Comparison of ENCODE assay signal across 30 mouse cellular contexts in the genomic region with DNA sequence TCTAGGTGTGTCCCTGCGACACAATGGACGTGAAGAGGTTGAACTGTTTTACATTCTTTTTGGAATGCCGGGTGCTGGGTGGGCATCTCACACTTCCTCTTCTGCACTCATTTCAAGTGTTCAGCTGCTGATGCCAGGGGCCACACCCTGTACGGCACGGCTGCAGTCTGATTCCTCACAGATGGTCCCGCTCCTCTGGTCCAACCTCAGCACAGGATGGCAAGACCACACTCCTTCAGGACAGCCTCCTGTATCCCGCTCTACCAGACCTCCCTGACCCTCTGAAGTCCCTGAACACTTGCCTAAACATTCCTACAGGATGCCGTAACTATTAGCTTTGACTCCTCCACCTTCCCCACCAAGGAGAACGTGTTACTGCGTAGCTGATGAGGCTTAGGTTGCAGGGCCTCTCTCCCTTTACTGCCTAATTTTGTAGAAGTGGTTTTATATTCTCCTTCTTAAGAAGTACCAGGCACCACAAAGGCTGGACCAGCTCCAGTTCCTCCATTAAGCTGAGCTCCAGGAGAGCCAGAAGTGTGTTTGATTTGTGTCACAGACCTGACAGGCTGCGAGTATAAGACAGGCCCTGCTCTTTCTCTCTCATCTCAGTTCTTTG. TPM values are rescaled to one million over a fixed set of nuclear protein-coding genes. Genes with fewer than 3 reads are reported as not detected.
DNase-seq lines count a peak whose midpoint lies in the region; ATAC-seq and TF ChIP-seq lines count a peak whose summit lies in the region.
"Had no signal": no experiment of that assay in that cellular context is flagged by ENCODE, and none has a peak within 500 bp of the region (broad histone marks: within the 10 kb centered on the region; RNA-seq: fewer than 3 reads in every experiment).

No protein-coding gene starts in this region.

- no peak overlapping the region for H3K4me2 ChIP-seq in heart, embryonic 12.5 days
- H3K4me2 ChIP-seq in lung, embryonic 14.5 days = no peak overlapping the region
- H3K4me2 ChIP-seq in embryonic facial prominence, embryonic 14.5 days (ENCODE audit: low read depth, low read length) = no peak overlapping the region
- H3K4me2 ChIP-seq in stomach, embryonic 14.5 days (replicated peaks; ENCODE audit: low read depth, low read length) = no peak overlapping the region
- no peak overlapping the region for H3K4me2 ChIP-seq in midbrain, postnatal 0 days (ENCODE audit: low read depth, low read length, poor library complexity, severe bottlenecking)
- H3K4me2 ChIP-seq: hindbrain, embryonic 13.5 days; liver, embryonic 15.5 days; neural tube, embryonic 15.5 days had no signal

- H3K27me3 ChIP-seq in heart, embryonic 12.5 days (replicated peaks) = peaks cover 22% of the 10 kb centered on the region
- H3K27me3 ChIP-seq in lung, embryonic 14.5 days (ENCODE audit: insufficient read depth, low read length) = no peaks in the 10 kb centered on the region; the same call in 1 of the 2 replicates
- H3K27me3 ChIP-seq in embryonic facial prominence, embryonic 14.5 days (replicated peaks; ENCODE audit: control insufficient read depth, insufficient read depth, low read length) = no peaks in the 10 kb centered on the region
- H3K27me3 ChIP-seq in stomach, embryonic 14.5 days (ENCODE audit: control insufficient read depth, insufficient read depth, low read length) = no peaks in the 10 kb centered on the region
- no peaks in the 10 kb centered on the region for H3K27me3 ChIP-seq in midbrain, postnatal 0 days (ENCODE audit: insufficient read depth, low read length)
- H3K27me3 ChIP-seq: neural tube, embryonic 15.5 days had no signal

- peak overlapping the region; percentile 38 for H3K27ac ChIP-seq in heart, embryonic 12.5 days (ENCODE audit: poor library complexity, severe bottlenecking)
- peak overlapping the region; percentile 65 for H3K27ac ChIP-seq in lung, embryonic 14.5 days (ENCODE audit: low read depth)
- H3K27ac ChIP-seq in embryonic facial prominence, embryonic 14.5 days (replicated peaks; ENCODE audit: low read depth, low read length) = no peak overlapping the region; the same call in 1 of the 2 replicates
- H3K27ac ChIP-seq in stomach, embryonic 14.5 days (ENCODE audit: low read length) = peak overlapping the region; percentile 77; the same call in 1 of the 2 replicates
- no peak overlapping the region for H3K27ac ChIP-seq in midbrain, postnatal 0 days (ENCODE audit: low read depth, low read length)
- H3K27ac ChIP-seq in left cerebral cortex, adult 2 months = no peak overlapping the region
- H3K27ac ChIP-seq: hindbrain, embryonic 13.5 days; layer of hippocampus, adult 2 months; liver, embryonic 15.5 days; macrophage; midbrain, embryonic 10.5 days; neural tube, embryonic 15.5 days had no signal

- intact Hi-C loops in left cerebral cortex, adult 2 months (cut with DNase I) = loop anchor here (10.0 kb wide), 1 partner anchor 286 kb away; no protein-coding TSS in a partner anchor

- H3K9me3 ChIP-seq in heart, embryonic 12.5 days (replicated peaks) = no peaks in the 10 kb centered on the region
- H3K9me3 ChIP-seq in lung, embryonic 14.5 days (ENCODE audit: low read depth, low read length) = no peaks in the 10 kb centered on the region
- H3K9me3 ChIP-seq in embryonic facial prominence, embryonic 14.5 days (ENCODE audit: control insufficient read depth, low read length) = no peaks in the 10 kb centered on the region
- H3K9me3 ChIP-seq in stomach, embryonic 14.5 days (ENCODE audit: control insufficient read depth, low read depth, low read length) = no peaks in the 10 kb centered on the region
- no peaks in the 10 kb centered on the region for H3K9me3 ChIP-seq in midbrain, postnatal 0 days (ENCODE audit: low read length)
- H3K9me3 ChIP-seq: G1E; hindbrain, embryonic 13.5 days; liver, embryonic 15.5 days; midbrain, embryonic 10.5 days; neural tube, embryonic 15.5 days had no signal

- no peaks in the 10 kb centered on the region for H3K36me3 ChIP-seq in heart, embryonic 12.5 days
- no peaks in the 10 kb centered on the region for H3K36me3 ChIP-seq in lung, embryonic 14.5 days (ENCODE audit: insufficient read depth)
- H3K36me3 ChIP-seq in embryonic facial prominence, embryonic 14.5 days (ENCODE audit: control insufficient read depth, insufficient read depth, low read length) = no peaks in the 10 kb centered on the region
- no peaks in the 10 kb centered on the region for H3K36me3 ChIP-seq in stomach, embryonic 14.5 days (ENCODE audit: control insufficient read depth, insufficient read depth, low read length)
- no peaks in the 10 kb centered on the region for H3K36me3 ChIP-seq in midbrain, postnatal 0 days (ENCODE audit: insufficient read depth, low read length)
- H3K36me3 ChIP-seq: G1E; hindbrain, embryonic 13.5 days; liver, embryonic 15.5 days; midbrain, embryonic 10.5 days; neural tube, embryonic 15.5 days had no signal

- no peak overlapping the region for H3K9ac ChIP-seq in heart, embryonic 12.5 days
- no peak overlapping the region for H3K9ac ChIP-seq in lung, embryonic 14.5 days
- H3K9ac ChIP-seq in embryonic facial prominence, embryonic 14.5 days (ENCODE audit: low read depth, low read length) = 0 out of 2 replicates have a peak overlapping the region, but pooled peaks have one; percentile 6
- no peak overlapping the region for H3K9ac ChIP-seq in stomach, embryonic 14.5 days (replicated peaks; ENCODE audit: low read depth, low read length)
- H3K9ac ChIP-seq in midbrain, postnatal 0 days (replicated peaks; ENCODE audit: low read length, poor library complexity, severe bottlenecking) = no peak overlapping the region
- H3K9ac ChIP-seq: hindbrain, embryonic 13.5 days; liver, embryonic 15.5 days; neural tube, embryonic 15.5 days had no signal

- no peak for ATAC-seq in heart, embryonic 12.5 days (ENCODE audit: insufficient number of reproducible peaks, low FRiP score)
- peak; percentile 55; the same call in 1 of the 2 replicates for ATAC-seq in lung, embryonic 14.5 days (ENCODE audit: insufficient read depth)
- ATAC-seq in embryonic facial prominence, embryonic 14.5 days (ENCODE audit: low read depth) = 0 out of 2 replicates have a peak, but pooled peaks have one; percentile 18
- no peak for ATAC-seq in stomach, embryonic 14.5 days (ENCODE audit: insufficient number of reproducible peaks, insufficient read depth, low FRiP score, low read depth)
- no peak for ATAC-seq in midbrain, postnatal 0 days (ENCODE audit: low FRiP score)
- ATAC-seq: activated CD4-positive, CD25-positive, alpha-beta regulatory T cell, adult 4 months; forebrain, embryonic 16.5 days; midbrain, embryonic 16.5 days had no signal

- TF ChIP-seq CTCF in lung, embryonic 14.5 days (IDR thresholded peaks at IDR 0.05; ENCODE audit: low read depth) = no peak
- TF ChIP-seq CTCF in midbrain, postnatal 0 days (IDR thresholded peaks at IDR 0.05) = no peak
- no peak for TF ChIP-seq CTCF in left cerebral cortex, adult 2 months (IDR thresholded peaks at IDR 0.05)

- no peak for DNase-seq in heart, adult 11 months
- peak; percentile 63 for DNase-seq in lung, embryonic 14.5 days
- no peak for DNase-seq in lung, postnatal 25 days (ENCODE audit: low spot score)
- DNase-seq in embryonic facial prominence, embryonic 14.5 days (ENCODE audit: low spot score) = peak; percentile 50
- no peak for DNase-seq in midbrain, postnatal 0 days (ENCODE audit: low spot score)
- no peak for DNase-seq in left cerebral cortex, adult 2 months (ENCODE audit: extremely low spot score in 1 of 2, low spot score in 2 of 2)
- DNase-seq: adrenal gland, adult 8-10 months; B cell, adult 2 months; cerebellum, adult 18-20 months; cerebellum, postnatal 36 days; embryo, embryonic 11 days; gastrocnemius, postnatal 14 days; heart, adult 18-20 months; heart, postnatal 14 days; kidney, adult 9 months; kidney, postnatal 25 days; liver; thymus, postnatal 14 days had no signal

- no peak overlapping the region for H3K4me3 ChIP-seq in heart, embryonic 12.5 days
- no peak overlapping the region for H3K4me3 ChIP-seq in lung, embryonic 14.5 days (ENCODE audit: low read depth, low read length)
- no peak overlapping the region for H3K4me3 ChIP-seq in embryonic facial prominence, embryonic 14.5 days (ENCODE audit: low read depth, low read length)
- H3K4me3 ChIP-seq in stomach, embryonic 14.5 days (ENCODE audit: low read depth, low read length) = no peak overlapping the region
- no peak overlapping the region for H3K4me3 ChIP-seq in midbrain, postnatal 0 days (ENCODE audit: low read depth, low read length)
- H3K4me3 ChIP-seq in left cerebral cortex, adult 2 months = no peak overlapping the region
- H3K4me3 ChIP-seq: hindbrain, embryonic 13.5 days; layer of hippocampus, adult 2 months; liver, embryonic 15.5 days; midbrain, embryonic 10.5 days; neural tube, embryonic 15.5 days had no signal

- H3K4me1 ChIP-seq in heart, embryonic 12.5 days (replicated peaks) = peaks cover 45% of the 10 kb centered on the region
- peaks cover 10% of the 10 kb centered on the region; the same call in 1 of the 2 replicates for H3K4me1 ChIP-seq in lung, embryonic 14.5 days (ENCODE audit: insufficient read depth)
- H3K4me1 ChIP-seq in embryonic facial prominence, embryonic 14.5 days (ENCODE audit: control insufficient read depth, insufficient read depth, low read length) = 0 out of 2 replicates have a peak, but pooled peaks cover 6% of the 10 kb centered on the region
- peaks cover 9% of the 10 kb centered on the region; the same call in 1 of the 2 replicates for H3K4me1 ChIP-seq in stomach, embryonic 14.5 days (ENCODE audit: control insufficient read depth, insufficient read depth, low read length)
- H3K4me1 ChIP-seq in midbrain, postnatal 0 days (ENCODE audit: insufficient read depth, low read length) = no peaks in the 10 kb centered on the region

- 58% methylated on average over 11 of the region's 11 CpGs for WGBS in heart, embryonic 12.5 days
- 38% methylated on average over 11 of the region's 11 CpGs for WGBS in lung, embryonic 14.5 days
- 66% methylated on average over 11 of the region's 11 CpGs for WGBS in embryonic facial prominence, embryonic 14.5 days
- WGBS in stomach, embryonic 14.5 days = 54% methylated on average over 11 of the region's 11 CpGs
- 83% methylated on average over 11 of the region's 11 CpGs for whole genome bisulfite sequencing in midbrain, postnatal 0 days

RNA-seq across cellular contexts. Expression of gene Slc24a1, which starts 10.6 kb away (rescaled TPM):
- polyA plus RNA-seq in heart, embryonic 12.5 days (2016; fragmentation: Nextera tagmentation; extraction: Ambion mirVana) = 0.05 TPM in 2 replicates
- polyA plus RNA-seq in lung, embryonic 14.5 days (2014; fragmentation: Nextera tagmentation; extraction: Ambion mirVana) = 0.04 and 0.09 TPM in 2 replicates
- 0.09 TPM in 1 of 2 replicates, not detected in the other for polyA plus RNA-seq in embryonic facial prominence, embryonic 14.5 days (2014; fragmentation: Nextera tagmentation; extraction: Ambion mirVana)
- not detected in 2 replicates for polyA plus RNA-seq in stomach, embryonic 14.5 days (2014; fragmentation: Nextera tagmentation; extraction: Ambion mirVana)
- not detected in 2 replicates for total RNA-seq in midbrain, postnatal 0 days (2014; rRNA removed)
- polyA plus RNA-seq in midbrain, postnatal 0 days (2015; fragmentation: Nextera tagmentation; extraction: Ambion mirVana) = 0.16 and 0.19 TPM in 2 replicates
- under 1 TPM in 1 of 2 experiments, not detected in 1; 0.07 TPM for total RNA-seq in left cerebral cortex, adult 2 months (2021)
- total RNA-seq: adrenal gland, adult 8-10 months had no signal
- polyA plus RNA-seq: G1E, macrophage had no signal

RNA-seq across cellular contexts. Expression of gene Ints14, which starts 19.9 kb away (rescaled TPM):
- 45.2 and 48.6 TPM in 2 replicates for polyA plus RNA-seq in heart, embryonic 12.5 days (2016; fragmentation: Nextera tagmentation; extraction: Ambion mirVana)
- 64.1 and 66.0 TPM in 2 replicates for polyA plus RNA-seq in lung, embryonic 14.5 days (2014; fragmentation: Nextera tagmentation; extraction: Ambion mirVana)
- 44.3 and 53.2 TPM in 2 replicates for polyA plus RNA-seq in embryonic facial prominence, embryonic 14.5 days (2014; fragmentation: Nextera tagmentation; extraction: Ambion mirVana)
- polyA plus RNA-seq in stomach, embryonic 14.5 days (2014; fragmentation: Nextera tagmentation; extraction: Ambion mirVana) = 53.2 and 56.2 TPM in 2 replicates
- 29.5 and 29.7 TPM in 2 replicates for total RNA-seq in midbrain, postnatal 0 days (2014; rRNA removed)
- polyA plus RNA-seq in midbrain, postnatal 0 days (2015; fragmentation: Nextera tagmentation; extraction: Ambion mirVana) = 28.4 and 30.1 TPM in 2 replicates
- total RNA-seq in left cerebral cortex, adult 2 months (2021) = 10 to 100 TPM; 19.4 to 22.2 TPM

Comparison
In these comparisons a context has a peak if more than half of its experiments do, and no peak if none do; other contexts are left out.
1. DNase-seq: peak in lung, embryonic 14.5 days (single experiment) and embryonic facial prominence, embryonic 14.5 days (single experiment); none in heart, adult 11 months (single experiment), lung, postnatal 25 days (single experiment), midbrain, postnatal 0 days (single experiment) and left cerebral cortex, adult 2 months (0 of 2).
2. ATAC-seq: peak in lung, embryonic 14.5 days (single experiment) and embryonic facial prominence, embryonic 14.5 days (single experiment); none in heart, embryonic 12.5 days (single experiment), stomach, embryonic 14.5 days (single experiment) and midbrain, postnatal 0 days (single experiment).
3. H3K27ac ChIP-seq: peak in heart, embryonic 12.5 days (single experiment), lung, embryonic 14.5 days (single experiment) and stomach, embryonic 14.5 days (single experiment); none in embryonic facial prominence, embryonic 14.5 days (single experiment), midbrain, postnatal 0 days (single experiment) and left cerebral cortex, adult 2 months (single experiment).